Mouse (Mus musculus) adrenal gland, adult 18-20 months (tissue): ENCODE data around the gene Tmem104. TPM values are rescaled to one million over a fixed set of nuclear protein-coding genes. Genes with fewer than 3 reads are reported as not detected.

ENCODE experiments used
- DNase-seq, 2 experiments: peaks; one replicate each; pipeline ENCODE4 v3.0.0; 2021 to 2022; ENCODE audit warnings: low spot score in 2 of 2
- total RNA-seq, 2 experiments: library from RNA; stranded (reverse); gene quantifications; 1 replicate in 1 of 2; 2 replicates in 1 of 2; pipeline ENCODE4 v1.2.3; 2021

Gene Tmem104
- total RNA-seq, 2 experiments from 2014 or later = 20.3 to 20.7 TPM

DNA sequence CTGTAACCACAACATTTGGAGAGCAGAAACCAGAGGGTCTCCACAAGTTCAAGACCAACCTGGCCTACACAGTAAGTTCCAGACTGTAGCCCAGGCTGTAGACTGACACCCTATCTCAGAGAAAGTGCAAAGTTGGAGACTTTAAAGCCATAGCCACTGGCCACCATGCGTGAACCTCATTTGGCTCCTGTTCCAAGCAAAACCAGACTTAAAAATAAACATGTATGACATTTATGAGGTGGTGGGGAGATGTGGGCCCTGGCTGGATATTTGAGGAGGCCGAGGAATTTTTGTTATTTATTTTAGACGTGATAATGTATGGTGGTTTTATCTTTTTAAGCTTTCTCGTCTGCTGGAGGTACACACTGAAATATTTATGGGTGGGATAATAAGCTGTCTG is 71.8 kb downstream of the Tmem104 start:
- no peak for DNase-seq

DNA sequence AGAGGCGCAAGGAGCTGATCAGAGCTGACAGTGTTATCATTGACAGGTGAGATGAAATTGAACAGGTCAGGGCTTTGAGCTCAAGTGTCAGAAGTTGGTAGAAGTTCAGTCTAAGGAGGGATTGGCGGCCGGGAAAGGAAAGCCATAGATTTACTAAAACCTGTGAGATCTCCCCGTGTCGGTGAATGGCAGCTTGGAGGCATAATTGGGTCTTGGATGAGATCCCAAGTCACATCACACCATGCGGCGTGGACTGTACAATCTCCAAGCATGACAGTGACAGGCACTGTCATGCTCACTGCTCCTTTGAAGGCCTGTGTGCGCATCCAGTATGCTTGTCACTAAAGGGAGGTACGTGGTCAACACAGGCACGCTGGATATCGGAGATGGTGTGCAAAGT is 75.7 kb downstream of the Tmem104 start:
- DNase-seq = no peak

DNA sequence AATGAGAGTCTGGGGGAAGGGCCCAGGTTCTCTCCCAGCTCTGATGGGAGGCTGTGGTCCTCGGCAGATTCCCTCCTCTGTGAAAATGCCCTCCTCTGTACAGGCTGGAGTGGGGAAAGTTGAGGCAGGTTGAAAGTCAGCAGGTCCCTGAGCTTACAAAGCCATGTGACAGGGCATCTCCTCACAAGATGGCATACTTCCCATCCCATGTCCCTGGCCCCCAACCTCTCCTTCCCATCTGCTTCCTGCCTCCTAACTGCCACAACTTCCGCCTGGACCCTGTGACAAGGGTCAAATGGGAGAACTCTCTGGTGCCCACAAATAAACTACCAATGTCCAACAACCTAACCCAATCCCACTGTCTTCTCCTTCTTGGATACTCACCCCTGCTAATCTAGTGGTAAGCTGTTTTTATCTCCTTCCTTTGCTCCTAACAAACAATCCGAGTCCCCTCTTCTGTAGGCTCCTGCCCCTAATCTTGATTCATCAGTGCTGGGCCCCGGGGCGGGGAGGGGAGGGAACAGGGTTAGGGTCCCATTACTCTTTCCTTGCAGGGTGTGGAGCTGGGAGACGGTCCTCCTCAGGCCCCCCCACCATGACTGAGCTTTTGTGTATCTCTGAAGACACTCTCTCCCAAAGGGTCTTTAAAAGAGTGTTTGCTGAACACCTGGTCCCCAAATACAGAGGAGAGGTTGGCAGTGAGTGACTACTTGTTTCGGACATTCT is 77.0 kb downstream of the Tmem104 start:
- DNase-seq = no peak

DNA sequence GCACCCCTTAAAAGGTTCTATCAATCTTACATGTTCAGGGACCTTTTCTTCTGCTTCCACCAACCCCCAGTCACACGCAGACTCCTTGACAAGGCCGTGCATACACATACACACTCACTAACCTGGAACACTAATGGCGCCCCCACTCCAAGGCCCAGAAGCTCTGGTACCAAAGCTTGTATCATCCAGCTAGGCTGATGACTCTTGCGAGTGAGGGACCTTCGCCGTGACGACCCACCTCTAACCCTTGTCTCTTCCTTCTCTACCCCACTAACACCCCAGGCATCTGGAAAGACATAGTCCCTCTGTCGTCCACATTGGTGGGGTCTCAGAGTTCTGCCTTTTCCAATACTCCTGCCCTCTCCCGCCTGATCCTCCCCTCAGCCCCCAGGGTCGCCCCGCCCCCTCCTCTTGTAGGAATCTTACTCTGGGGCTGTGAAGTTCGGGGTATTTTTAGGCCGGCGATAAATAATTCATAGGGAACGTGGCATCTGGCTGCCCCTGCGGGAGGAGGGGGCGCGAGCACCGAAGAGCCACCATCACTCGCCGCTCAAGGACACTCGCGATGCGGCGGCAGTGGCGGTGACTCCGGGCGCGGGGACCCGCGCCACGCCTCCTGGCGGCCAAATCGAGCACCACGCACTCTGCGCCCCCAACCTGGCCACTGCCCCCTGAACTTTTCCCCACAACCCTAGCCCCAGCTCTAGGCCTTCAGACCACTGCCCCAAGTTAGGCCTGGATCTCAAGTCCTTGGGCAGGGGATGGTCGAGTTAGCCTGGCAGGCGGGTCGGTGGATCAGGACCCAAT is 77.8 kb downstream of the Tmem104 start:
- DNase-seq = no peak

DNA sequence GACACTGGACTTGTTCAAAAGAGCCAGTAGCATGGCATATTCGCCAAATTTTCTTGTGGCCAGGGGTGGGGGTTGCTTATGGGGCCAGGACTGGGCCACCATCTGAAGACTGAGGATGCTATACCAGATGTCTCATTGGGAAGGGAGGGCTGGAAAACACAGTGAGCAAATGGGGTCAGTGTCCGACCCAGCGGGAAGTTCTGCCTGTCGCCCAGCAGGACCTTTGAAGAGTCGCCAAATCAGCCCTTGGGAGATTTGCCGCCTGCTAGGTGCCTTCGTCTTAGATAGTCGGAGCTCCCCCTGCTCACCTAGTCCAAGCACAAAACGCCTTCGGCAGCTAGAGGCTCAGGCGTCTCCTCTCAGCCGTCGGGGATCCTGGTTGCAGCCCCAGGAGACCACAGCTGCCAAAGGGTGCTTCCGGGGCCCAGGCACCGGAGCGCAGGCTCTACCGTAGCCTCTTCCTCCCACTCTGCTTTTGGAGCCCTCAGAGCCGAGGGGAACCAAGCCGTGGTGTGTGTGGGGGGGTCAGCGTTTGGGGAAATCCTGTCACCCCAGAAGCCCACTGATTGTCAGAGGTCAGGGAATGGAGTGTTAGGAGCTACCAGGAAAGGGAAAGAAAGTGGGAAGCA is 78.6 kb downstream of the Tmem104 start:
- DNase-seq = no peak

DNA sequence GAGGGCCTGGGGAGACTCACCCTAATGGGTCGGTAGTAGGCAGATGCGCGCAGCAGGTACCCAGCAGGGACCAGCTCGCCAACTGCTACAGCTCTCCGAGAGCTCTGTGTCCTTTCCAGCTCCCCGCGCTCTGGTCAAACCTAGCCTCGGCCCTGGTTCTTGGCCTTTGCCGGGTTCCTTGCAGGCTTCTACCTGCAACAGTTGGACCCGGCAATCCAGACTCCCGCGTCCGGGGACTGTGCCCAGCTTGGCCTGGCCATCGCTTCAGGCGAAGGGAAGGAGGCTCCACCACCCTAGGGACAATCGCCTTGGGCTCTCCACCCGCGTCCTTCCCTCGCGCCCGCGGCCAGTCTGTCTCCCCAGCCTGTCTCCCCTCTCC is 79.1 kb downstream of the Tmem104 start:
- DNase-seq = peak in 1 of 2 experiments; percentile 49

DNA sequence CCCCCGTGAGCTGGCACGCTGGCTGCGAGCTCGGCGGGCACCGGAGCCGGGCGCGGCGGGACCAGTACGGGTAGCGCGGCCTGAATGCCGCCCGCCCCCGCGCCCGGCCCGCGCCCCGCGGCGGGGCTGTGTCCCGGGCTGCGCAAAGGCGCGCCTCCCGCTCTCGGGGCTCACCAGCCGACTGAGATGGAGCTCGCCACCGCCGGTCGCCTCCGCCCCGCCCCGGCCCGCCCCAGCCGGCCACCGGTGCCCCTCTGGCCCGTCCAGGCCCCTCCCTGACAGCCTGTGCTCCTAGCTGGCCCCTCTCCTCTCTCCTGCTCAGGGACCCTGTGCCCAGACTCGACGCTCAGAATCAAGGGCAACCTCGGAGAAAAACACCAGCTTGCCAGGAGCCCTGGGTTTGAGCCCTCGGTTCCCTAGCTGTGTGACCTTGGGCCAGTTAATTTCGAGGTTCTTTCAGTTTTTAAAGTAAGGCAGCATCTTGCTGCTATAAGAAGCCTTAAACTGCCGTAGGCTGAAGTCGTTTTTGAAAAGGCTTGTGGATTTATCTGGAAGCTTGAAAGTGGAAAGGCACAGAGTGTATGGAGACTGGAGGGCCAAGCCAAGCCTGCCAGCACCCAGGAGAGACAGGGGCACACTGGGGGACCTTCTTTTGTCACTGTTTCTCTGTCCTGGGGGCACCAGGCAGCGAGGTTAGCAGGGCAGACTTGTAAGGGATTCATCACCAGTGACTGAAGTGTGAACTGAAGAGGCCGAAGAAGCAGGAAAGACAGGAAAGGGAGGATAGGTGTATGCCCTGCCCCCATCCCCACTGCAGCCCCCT is 80.0 kb downstream of the Tmem104 start, which contains the start of gene Grin2c:
Gene Grin2c (minus strand): TSS at position 183 of the 823 bp plus-strand sequence.
- peak in 1 of 2 experiments; percentile 58 for DNase-seq

DNA sequence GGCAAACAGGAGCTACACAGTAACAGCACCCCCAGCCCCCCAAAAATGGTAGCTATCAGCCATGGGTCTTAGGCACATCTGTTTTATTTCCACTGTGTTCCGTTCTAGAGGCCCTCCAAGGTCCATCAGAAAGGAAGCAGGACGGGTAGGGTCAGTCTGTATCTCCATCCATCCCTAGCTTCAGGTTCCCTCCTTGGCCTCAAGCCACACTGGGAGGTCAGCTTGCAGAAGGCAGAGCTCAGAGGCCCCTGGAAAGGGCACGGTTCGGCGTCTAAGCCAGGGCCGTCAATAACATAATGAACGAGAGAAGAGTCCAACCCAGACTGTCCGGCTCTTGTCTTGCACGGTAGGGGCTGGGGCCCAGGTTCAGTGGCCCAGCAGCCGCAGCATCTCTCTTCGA is 80.7 kb downstream of the Tmem104 start:
- no peak for DNase-seq

DNA sequence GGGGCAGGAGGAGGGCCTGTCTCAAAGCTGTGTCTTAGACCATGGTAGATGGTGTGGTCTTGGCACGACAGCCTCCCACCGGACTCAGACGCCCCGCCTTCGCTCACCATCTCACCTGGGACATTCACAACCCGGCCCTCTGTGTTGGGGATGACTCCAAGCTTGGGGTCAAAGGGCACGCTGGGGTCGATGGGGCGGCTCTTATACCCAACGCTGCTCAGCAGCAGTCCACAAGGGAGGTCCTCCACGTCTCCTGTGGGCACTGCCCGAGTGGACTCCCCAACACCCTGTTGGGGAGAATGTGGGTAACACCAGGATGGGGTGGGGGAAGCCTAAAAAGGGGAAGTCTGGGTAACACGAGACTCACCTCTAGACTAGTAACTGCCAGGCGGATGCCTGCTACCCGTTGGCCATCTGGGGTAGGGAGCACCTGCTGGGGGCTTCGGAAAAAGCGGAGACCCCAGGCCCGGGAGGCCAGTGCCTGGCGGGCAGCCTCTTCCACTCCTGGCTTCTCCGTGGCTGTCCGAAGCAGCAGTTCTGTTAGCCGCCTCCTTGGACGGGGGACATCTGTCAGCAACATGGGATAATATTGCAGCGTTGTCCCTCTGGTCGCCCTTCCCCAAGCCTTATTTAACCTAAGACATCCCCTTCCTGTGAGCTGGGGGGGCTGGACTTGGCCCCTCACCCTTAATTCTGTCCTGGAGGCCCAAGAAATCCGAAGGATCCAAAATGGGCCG is 82.2 kb downstream of the Tmem104 start:
- DNase-seq = no peak

DNA sequence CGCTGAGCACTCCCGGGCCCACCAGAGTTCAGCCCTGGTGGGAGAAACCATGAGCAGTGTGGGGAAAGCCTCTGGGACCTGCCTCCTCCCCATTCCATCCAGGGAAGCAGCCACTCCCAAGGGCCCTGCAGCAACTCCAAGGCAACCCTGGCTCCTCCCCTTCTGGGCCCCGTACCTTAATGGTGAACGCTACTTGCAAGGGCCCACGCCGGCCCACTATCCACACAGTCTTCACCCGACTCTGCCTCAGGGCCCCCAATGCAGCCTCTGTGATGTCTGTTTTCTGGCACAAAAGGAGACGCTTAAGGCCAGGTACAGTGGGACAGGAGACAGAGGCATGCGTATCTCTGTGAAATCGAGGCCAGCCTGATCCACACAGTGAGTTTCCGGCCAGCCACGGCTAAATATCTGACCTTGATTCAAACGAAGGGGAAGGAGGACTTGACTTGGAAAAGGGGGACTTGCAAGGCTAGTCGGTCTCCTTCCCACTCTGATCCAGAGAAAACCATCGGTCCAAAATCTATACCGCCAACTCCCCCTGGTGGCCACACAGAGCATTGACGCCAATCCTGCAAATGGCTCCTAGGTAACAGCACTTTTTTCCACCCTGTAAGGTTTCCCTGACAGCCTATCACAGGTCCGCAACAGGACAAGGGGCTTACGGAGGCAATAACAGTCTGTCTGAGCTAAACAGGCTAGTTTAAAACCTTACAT is 83.0 kb downstream of the Tmem104 start:
- DNase-seq = peak; percentile 76 to 80

DNA sequence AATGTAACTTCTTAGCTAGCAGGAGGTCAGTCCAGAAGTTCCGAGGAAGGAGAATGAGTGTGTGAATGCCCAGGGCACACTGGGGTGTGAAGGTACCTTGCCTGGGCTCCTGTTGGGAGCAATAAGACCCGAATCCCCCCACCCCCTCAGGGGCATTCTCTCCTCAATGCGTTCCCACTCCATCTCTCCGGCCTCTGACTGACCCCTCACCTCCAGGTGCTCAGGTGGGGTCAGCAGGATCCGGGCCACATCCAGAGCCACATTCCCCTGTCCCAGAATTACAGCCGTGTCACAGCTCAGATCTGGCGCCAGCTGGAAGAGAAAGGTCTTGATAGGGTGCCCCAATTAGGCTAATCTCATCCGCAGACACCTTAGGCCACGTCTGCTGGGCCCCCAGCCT is 83.8 kb downstream of the Tmem104 start:
- no peak for DNase-seq

DNA sequence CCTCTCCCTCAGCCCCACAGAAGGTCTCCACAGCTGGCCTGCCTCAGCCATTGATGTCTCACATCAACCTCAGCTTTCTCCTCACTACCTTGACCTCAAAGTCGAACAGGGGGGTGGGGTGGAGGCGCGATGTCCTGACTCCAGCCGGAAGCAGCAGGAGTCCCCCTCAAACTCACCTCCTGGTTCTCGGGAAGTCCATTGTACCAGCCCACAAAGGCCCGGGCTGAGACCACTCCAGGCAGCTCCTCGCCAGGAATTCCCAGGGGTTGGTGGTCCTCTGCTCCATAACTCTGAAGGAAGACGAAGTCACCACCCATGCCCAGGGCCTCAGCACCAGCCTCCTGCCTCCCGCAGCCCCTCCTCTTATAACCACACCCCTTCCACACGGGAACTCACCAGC is 84.2 kb downstream of the Tmem104 start:
- no peak for DNase-seq

DNA sequence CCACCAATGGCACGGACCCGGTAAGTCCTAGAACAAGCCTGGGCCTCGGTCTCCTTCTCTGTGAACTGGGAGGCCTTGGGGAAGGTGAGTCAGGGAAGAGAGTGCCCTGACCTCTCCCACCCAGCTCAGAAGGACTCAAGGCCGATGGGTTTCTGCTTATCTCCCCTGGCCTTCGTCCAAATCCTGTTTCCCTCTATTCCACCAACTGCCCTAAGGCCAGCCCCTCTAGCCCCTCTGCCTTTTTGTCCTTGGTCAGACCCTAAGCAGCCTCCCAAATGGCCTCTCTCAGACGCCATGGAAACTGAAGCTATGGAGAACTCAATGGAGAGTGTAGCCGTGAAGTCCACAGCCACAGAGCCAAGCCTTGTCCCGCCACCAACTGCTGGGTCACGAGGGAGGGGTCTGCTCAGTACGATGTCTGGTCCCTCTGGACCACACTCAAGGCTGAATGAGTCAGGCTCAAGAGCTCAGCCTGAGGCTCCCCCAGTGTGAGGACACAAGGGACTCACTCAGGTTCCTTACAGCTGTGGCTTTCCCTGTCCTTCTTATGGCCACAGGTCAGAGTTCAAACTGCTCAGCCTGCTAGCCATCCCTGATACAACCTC is 85.7 kb downstream of the Tmem104 start:
- DNase-seq = peak; percentile 46 to 72

DNA sequence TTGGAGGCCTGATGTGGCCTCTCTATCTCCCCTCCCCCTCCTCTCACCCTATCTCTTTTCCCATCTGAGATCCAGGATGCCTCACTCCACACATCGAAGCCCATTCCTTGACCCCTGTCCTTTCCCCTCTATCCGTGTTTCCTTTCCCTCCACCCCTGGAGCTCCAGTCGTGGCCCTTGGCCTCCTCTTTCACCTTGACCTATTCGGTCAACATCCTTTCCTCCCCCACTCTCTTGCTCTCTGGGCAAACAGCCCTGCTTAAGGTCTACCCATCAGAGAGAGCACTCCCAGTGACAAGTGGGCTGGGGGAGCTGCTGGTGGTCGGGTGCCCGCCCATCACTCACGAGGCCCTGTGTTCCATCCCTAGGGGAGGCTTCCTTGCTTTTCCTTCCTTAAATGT is 86.4 kb downstream of the Tmem104 start:
- DNase-seq = no peak

DNA sequence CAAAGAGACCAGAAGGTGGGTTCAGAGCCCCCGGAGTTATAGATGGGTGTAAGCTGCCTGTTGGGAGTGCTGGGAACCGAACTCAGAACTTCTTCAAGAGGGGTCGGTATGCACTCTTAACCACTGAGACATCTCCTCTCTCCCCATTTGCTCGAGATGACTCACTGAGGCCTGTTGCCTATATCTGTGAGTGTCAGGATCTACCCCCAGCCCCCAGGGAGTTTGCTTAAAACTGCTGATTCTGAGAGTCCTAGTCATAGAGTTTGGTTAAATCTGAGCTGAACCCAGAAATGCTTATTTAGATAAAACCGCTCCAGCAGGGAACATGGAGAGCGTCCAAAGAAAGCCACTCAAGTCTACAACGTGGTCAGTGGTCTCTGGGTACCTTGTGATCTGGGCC is 86.9 kb downstream of the Tmem104 start:
- no peak for DNase-seq

DNA sequence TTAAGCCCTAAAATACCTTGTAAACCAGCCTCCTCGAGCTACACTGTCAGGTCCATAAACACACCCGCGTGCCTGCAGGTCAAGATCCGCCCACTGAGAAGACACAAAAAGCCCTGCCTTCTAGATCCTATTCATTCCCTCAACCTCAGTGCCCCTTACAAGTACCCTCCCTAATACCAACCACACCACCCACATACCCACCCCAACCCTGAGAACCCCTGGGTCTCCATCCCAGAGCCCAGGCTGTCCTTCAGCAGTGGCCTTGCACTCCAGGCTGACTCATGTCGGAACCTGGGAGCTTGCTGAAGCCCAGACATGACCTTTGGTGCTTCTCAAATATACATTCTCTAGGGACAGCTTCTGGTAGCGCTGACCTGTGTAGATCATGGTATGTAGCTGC is 87.5 kb downstream of the Tmem104 start:
- no peak for DNase-seq

DNA sequence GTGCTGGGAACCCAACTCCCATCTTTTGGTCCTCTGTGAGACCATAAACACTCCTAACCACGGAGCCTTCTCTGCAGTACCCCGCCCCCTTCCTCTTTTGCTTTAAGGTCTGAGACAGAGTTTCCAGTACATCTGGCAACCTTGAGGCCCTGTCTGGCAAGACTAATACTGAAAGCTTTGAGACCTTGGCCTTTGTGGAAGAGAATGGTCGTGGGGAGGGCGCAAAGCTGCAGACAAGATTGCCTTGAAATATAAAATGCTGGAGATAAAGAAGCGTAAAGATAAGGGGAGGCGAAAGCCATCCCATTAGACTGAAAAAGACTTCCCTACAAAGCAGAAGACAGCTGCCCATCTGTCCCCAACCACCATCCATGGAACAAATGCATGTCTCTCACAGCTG is 88.2 kb downstream of the Tmem104 start:
- no peak for DNase-seq

DNA sequence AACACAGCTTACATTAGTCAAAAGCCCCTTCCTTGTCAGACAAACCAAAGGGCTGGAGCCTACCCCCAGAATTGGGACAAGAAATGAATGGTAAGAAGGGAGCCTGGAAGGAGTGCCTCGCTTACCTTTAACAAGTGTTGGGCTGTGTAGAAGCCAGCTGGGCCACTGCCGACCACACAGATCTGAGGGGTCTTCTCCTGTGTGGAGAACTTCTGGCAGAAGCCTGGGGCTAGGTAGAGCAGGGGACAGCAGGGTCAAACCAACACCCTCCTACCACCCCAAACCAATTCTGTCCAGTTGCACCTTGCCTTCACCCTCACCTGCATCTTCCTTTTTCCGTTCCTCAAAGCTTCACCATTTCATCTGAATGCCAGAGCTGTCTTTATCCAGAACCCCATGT is 88.7 kb downstream of the Tmem104 start:
- DNase-seq = no peak
